Mouse (Mus musculus): ENCODE results near the gene Eln. TPM values are rescaled to one million over a fixed set of nuclear protein-coding genes. Genes with fewer than 3 reads are reported as not detected.

The Eln gene
- total RNA-seq, 2 experiments from 2014 or later, result 11.6 to 17.0 TPM

DNA sequence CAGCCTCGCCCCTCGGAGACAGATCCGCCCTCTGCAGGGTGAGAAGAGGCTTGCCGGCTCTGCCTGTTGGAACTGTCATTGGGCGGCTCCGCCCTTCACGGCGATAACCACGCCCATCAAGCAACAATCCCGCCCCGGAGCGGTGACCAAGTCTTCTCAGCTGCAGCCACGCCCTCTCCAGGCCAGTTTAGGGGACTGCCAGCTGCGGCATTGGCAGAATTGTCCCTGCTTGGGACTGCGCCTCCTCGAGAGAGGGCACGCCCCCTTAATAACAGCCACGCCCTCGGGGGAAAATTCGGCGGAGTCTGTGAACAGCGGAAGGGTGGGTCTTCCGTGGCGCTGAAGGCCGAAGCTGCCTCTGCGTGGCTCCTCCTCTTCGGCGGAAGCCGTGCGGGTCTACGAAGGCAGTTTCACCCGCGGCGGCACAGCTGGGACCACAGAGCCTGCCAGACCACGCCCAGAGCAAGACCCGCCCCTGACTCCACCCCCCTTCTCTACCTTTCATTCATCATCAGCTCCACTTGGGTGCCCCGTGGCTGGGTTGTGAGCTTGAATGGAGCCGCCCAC is 58.3 kb downstream of the Eln start:
- intact Hi-C loops (cut with DNase I), result loop anchor here (1.0 to 2.0 kb wide), 3 partner anchors 12 to 320 kb away; partner anchors contain the start of genes Abhd11 and Eif4h

GRCm38 (mm10) chr5:134688086-134688717 is 58.9 kb downstream of the Eln start, which contains the start of gene Limk1:
Gene Limk1, minus strand, starts transcription at chr5:134688598.
- DNase-seq (ENCODE audit: low spot score in 2 of 2), result no peak
- intact Hi-C loops (cut with DNase I), result loop anchor here (1.0 to 2.0 kb wide), 3 partner anchors 12 to 321 kb away; partner anchors contain the start of genes Abhd11 and Eif4h

More for the DNA sequence above, 58.3 kb downstream of the Eln start:
- peak; percentile 99 for DNase-seq (ENCODE audit: low spot score in 2 of 2)

DNA sequence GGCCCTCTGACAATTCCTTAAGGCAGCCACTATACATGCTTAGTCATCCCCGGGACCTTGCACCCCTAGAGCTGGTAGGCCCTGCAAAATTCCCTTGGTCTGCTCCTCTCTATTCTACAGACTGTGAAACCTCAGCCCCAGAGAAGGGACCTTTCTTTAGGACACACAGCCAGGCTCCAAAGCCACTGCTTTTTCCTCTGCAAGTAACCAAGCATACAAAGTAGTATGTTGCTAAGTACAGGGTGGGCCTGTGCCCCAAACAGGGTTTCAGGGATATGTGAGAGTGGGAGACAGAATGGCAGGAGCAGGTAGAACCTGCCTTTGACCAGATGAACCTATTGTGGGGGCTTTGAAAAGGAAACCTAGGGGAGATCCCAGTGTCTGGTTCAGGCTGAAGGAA is 59.9 kb downstream of the Eln start:
- intact Hi-C loops (cut with DNase I), result no loop called here
- no peak for DNase-seq (ENCODE audit: low spot score in 2 of 2)

DNA sequence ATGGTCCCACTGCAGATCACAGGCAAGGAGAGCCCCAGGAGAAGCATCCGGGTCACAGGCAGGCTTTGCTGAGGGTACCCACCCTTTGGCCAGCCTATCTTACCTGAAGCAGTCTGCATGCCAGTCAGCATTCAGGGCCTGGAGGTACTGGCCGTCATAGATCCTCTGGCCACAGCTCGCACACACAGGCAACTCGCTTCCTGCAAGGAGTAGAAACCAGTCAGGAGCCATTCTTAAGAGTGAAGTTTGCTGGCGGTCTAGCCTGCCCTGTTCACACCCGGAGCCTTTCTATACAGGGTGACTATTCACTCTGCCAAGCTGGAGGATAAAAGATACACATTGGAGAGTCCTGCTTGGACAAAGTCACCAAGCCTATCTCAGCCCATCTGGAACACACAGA is 60.6 kb downstream of the Eln start:
- intact Hi-C loops (cut with DNase I), result no loop called here
- no peak for DNase-seq (ENCODE audit: low spot score in 2 of 2)

GRCm38 (mm10) chr5:134684398-134684797 is 62.7 kb downstream of the Eln start:
- DNase-seq (ENCODE audit: low spot score in 2 of 2), result no peak
- intact Hi-C loops (cut with DNase I), result no loop called here

DNA sequence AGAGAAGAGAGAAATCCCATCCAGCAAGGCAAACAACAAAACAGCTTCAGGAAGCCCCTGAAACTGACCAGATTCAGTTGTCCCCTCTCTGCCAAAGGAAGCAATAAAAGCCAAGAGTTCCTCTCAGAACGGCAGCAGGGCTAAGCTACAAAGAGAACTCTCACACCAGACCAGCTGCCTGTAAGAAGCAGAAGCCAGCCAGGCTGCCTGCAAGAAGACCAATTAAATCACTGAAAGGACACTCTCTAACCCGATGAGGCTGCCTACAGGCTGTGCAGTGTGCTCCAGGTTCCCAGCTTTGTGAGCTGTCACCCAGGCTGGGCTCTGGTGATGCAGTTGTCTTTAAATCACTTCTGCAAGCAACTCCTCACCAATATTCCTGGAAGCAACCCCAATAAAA is 63.3 kb downstream of the Eln start:
- intact Hi-C loops (cut with DNase I), result no loop called here
- no peak for DNase-seq (ENCODE audit: low spot score in 2 of 2)

DNA sequence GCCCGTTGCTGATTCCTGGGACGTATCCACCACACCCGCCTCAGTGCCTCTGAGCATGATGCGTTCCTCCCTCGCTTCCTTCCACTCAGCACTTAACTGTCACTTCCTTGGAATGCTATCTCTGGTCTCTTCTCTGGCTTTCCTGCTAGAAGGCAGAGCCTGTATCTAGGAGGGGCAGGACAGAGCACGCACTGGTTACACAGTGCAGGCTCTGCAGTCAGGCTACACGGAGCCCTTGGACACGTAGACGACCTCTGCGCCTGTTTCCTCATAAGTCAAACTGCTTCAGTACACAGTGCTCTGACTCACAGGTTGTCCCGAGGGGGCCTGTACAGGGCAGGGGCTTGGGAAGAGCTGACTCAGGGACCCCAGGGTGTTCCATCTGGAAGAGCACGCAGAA is 66.9 kb downstream of the Eln start:
- DNase-seq (ENCODE audit: low spot score in 2 of 2), result no peak
- intact Hi-C loops (cut with DNase I), result no loop called here

- intact Hi-C loops (cut with DNase I), result no loop called here
- DNase-seq (ENCODE audit: low spot score in 2 of 2), result no peak
Measured at GRCm38 (mm10) chr5:134678827-134679546, 68.1 kb downstream of the Eln start.

DNA sequence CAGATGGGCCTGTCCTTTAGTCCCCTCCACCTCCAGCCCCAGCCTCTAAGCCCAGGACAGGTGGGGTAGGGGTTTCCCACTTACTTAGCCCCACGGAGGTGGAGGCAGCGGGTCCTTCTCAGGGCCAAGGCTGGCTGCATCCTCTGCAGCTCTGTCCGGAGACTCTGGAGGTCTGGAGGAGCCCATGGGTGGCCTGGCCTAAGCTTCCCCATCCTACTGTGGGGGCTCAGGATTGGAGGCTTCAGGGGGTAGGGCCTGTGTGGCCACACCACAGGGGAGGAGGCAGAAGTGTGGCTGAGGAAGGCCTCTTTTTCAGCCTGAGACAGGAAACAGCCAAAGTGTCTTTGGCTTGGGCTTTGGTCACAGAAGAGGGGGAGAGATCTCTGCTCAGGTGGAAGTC is 69.1 kb downstream of the Eln start:
- intact Hi-C loops (cut with DNase I), result no loop called here
- DNase-seq (ENCODE audit: low spot score in 2 of 2), result no peak

DNA sequence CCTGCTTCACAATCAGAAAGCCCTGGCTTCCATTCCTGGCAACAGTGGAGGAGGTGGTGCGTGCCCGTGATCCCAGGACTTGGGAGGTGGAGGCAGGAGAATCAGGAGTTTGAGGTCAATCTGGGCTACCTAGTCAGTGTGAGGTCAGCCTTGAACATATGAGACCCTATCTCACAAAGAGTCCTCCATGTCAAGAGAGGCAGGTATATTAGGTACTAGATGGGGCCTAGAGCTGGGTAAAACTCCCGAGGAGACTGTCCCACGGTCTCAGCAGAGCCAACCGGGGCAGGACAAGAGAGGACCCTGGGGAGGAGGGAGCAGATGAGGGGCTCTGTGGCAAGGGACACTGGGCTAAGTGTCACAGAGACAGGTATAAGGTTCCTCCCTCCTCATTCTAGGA is 69.6 kb downstream of the Eln start:
- intact Hi-C loops (cut with DNase I), result no loop called here
- no peak for DNase-seq (ENCODE audit: low spot score in 2 of 2)

DNA sequence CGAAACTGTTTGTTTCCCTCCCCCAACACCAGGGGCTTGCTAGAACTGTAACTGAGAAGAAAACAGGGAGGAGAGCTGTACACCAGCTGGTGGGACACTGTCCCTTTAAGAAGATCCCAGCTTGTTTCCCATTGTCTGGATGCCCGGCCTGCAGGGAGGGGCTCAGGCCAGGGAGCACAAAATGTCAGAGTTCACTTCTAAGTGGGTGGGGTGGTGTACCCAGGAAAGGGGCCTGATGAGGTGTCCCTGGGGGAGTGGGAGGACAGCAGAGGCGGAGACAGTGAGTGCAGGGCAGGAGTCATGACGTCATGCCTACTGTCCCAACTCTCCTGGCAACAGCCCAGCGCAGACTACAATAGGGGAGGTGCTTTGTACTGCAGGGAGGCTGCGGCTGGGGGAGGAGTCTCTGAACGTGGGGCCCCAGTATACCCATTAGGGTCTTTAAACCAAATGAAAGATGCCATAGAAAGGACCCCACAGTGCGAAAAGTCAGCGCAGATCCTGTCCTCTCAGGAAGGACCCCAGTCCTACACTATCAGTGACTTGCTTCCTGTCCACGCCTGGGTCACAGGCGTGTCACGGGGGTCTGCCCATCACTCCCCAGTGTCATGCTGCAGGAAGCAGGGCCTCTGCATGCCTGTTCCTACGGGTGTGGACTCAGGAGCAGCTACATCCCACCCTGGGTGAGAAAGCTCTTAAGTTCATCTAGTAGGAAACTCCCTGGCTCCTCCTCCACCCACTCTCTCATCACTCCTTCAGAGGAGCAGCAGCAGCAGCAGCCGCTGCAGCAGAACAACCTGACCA is 71.0 kb downstream of the Eln start:
- intact Hi-C loops (cut with DNase I), result loop anchor here (1.0 kb wide), 1 partner anchor 12 kb away; the partner anchor contains the start of gene Limk1
- peak; percentile 37 to 46 for DNase-seq (ENCODE audit: low spot score in 2 of 2)

GRCm38 (mm10) chr5:134674977-134675376 is 72.1 kb downstream of the Eln start:
- DNase-seq (ENCODE audit: low spot score in 2 of 2), result no peak
- intact Hi-C loops (cut with DNase I), result no loop called here

- no peak for DNase-seq (ENCODE audit: low spot score in 2 of 2)
- intact Hi-C loops (cut with DNase I), result no loop called here
Measured at GRCm38 (mm10) chr5:134672611-134673010, 74.5 kb downstream of the Eln start.

GRCm38 (mm10) chr5:134672198-134672516 is 75.0 kb downstream of the Eln start:
- intact Hi-C loops (cut with DNase I), result no loop called here
- DNase-seq (ENCODE audit: low spot score in 2 of 2), result no peak

DNA sequence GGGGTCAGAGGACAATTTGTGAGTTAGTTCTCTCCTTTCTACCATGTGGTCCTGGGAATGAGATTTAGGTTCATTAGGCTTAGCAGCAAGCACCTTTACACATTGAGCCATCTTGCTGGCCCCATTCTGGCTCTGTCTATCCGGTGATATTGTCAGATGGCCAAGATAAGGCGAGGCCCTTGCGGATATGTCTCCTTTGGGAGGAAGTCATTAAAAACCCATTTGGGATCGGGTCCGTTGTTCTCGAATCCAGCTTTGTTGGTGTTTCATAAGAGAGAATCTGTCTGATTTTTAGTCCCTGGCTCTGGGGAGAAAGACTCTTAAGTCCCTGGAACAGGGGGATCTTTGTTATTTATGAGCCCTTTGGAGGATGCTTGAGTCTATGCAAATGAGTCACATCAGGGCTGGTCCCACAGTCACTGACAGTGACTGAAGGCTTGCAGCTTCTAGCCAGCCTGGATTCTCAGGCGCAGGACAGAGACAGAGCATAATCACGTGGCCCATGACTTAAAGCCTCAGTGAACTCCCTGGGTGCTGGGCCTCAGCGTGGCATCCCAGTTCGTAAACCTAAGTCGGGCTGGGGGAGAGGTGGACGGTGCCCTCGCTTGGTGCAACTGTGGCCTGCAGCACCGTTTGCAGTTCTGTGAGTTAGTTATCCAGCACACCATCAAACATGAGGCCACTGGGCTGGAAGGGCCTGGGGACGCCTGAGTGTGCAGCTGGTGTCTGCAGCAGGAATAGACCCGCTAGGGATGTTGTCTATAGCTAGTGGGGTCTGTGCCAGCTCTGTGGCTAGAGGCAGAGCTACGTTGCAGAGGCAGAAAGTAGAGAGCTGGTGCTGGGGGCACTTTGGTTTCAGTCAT is 75.6 kb downstream of the Eln start:
- intact Hi-C loops (cut with DNase I), result no loop called here
- no peak for DNase-seq (ENCODE audit: low spot score in 2 of 2)

- no peak for DNase-seq (ENCODE audit: low spot score in 2 of 2)
- intact Hi-C loops (cut with DNase I), result loop anchor here (5.0 kb wide), 1 partner anchor 38 kb away; no protein-coding TSS in a partner anchor
Measured at GRCm38 (mm10) chr5:134669001-134669708, 78.0 kb downstream of the Eln start.

DNA sequence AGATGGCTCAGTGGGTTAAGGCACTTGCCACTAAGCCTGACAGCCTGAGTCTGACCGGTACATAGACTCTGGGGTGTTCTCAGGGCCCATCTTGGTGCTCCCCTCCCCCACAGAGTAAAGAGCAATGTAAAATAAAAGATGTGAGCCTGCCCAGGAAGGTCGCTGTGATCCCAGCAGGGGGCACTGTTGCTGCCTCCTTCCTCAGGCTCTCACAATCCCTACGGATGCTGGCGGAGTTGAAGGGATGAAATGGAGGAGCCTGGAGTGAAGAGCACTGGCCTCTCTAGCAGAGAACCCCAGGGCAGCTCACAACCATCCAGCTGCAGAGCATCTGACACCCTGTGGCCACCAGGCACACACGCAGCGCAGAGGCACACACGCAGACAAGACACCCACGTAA is 78.6 kb downstream of the Eln start:
- intact Hi-C loops (cut with DNase I), result loop anchor here (5.0 kb wide), 1 partner anchor 39 kb away; no protein-coding TSS in a partner anchor
- DNase-seq (ENCODE audit: low spot score in 2 of 2), result no peak

DNA sequence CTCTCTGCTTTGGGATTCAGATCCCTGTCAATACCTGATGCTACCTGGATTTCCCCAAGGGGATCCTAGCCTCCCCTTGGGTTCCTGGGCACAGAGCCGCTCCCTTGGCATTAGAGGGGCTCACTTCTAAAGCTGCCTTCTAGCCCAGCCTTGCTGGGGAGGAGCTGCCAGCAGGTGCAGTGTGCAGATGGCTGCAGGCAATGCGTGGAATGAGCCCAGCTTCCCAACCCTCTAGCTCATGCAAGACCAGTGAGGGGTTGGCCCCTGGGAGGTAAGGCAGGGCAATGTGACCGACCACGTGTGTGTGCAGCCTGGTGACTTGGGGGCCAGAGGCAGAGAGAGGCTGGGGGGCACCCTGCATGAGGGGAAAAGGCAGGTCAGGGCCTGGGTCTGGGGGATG is 90.4 kb downstream of the Eln start:
- intact Hi-C loops (cut with DNase I), result no loop called here
- DNase-seq (ENCODE audit: low spot score in 2 of 2), result no peak

Measured in left cerebral cortex, postnatal 36 days (tissue).